Mouse (Mus musculus): ENCODE data around the gene Dntt.
A peak's percentile ranks its signal among the peaks of the same experiment; 100 is the strongest.

Gene Dntt

GRCm38 (mm10) chr19:41053530-41053929 is 24.5 kb downstream of the Dntt start:
- DNase-seq (ENCODE audit: low read depth, low spot score), result peak; percentile 61

GRCm38 (mm10) chr19:41054702-41055101 is 25.6 kb downstream of the Dntt start:
- DNase-seq (ENCODE audit: low read depth, low spot score), result no peak

GRCm38 (mm10) chr19:41071500-41071899 is 42.4 kb downstream of the Dntt start:
- DNase-seq (ENCODE audit: low read depth, low spot score), result peak; percentile 88

GRCm38 (mm10) chr19:41073746-41074455 is 44.8 kb downstream of the Dntt start:
- DNase-seq (ENCODE audit: low read depth, low spot score), result no peak

- no peak for DNase-seq (ENCODE audit: low read depth, low spot score)
These were observed 47.8 kb downstream of the Dntt start, which contains the start of gene Opalin for GRCm38 (mm10) chr19:41076906-41077305. Opalin (minus strand) TSS chr19:41077113.

GRCm38 (mm10) chr19:41081589-41081988 is 52.5 kb downstream of the Dntt start:
- DNase-seq (ENCODE audit: low read depth, low spot score), result no peak

GRCm38 (mm10) chr19:41083646-41084045 is 54.6 kb downstream of the Dntt start:
- DNase-seq (ENCODE audit: low read depth, low spot score), result no peak

GRCm38 (mm10) chr19:41086289-41086688 is 57.2 kb downstream of the Dntt start:
- no peak for DNase-seq (ENCODE audit: low read depth, low spot score)

GRCm38 (mm10) chr19:41086700-41087099 is 57.6 kb downstream of the Dntt start:
- peak; percentile 48 for DNase-seq (ENCODE audit: low read depth, low spot score)

GRCm38 (mm10) chr19:41087901-41088300 is 58.8 kb downstream of the Dntt start:
- no peak for DNase-seq (ENCODE audit: low read depth, low spot score)

GRCm38 (mm10) chr19:41088491-41088890 is 59.4 kb downstream of the Dntt start:
- DNase-seq (ENCODE audit: low read depth, low spot score), result no peak

GRCm38 (mm10) chr19:41089833-41090232 is 60.8 kb downstream of the Dntt start:
- DNase-seq (ENCODE audit: low read depth, low spot score), result peak; percentile 35

GRCm38 (mm10) chr19:41091901-41092300 is 62.8 kb downstream of the Dntt start:
- DNase-seq (ENCODE audit: low read depth, low spot score), result no peak

- no peak for DNase-seq (ENCODE audit: low read depth, low spot score)
These were observed 68.0 kb downstream of the Dntt start for GRCm38 (mm10) chr19:41097038-41097437.

GRCm38 (mm10) chr19:41100863-41101262 is 71.8 kb downstream of the Dntt start:
- no peak for DNase-seq (ENCODE audit: low read depth, low spot score)

- DNase-seq (ENCODE audit: low read depth, low spot score), result no peak
These were observed 72.3 kb downstream of the Dntt start for GRCm38 (mm10) chr19:41101390-41101789.

GRCm38 (mm10) chr19:41104922-41105321 is 75.8 kb downstream of the Dntt start:
- DNase-seq (ENCODE audit: low read depth, low spot score), result no peak

GRCm38 (mm10) chr19:41107530-41107929 is 78.5 kb downstream of the Dntt start:
- DNase-seq (ENCODE audit: low read depth, low spot score), result no peak

GRCm38 (mm10) chr19:41108666-41109065 is 79.6 kb downstream of the Dntt start:
- DNase-seq (ENCODE audit: low read depth, low spot score), result no peak

Data from CD4-positive helper T cell, adult 2 months (primary cell).